Mouse (Mus musculus) gastrocnemius, postnatal 14 days (tissue): ENCODE data around the gene Epn1. TPM values are rescaled to one million over a fixed set of nuclear protein-coding genes. Genes with fewer than 3 reads are reported as not detected.

ENCODE experiments used
- microRNA-seq, 2 experiments: library from miRNA; unstranded; fragments of <30 nt; microRNA quantifications; one replicate each; pipeline ENCODE4 v1.2.0; 2021
- total RNA-seq, 2 experiments: library from RNA; stranded (reverse); gene quantifications; 2 replicates each; pipeline ENCODE4 v1.2.3; 2021

The Epn1 gene
- total RNA-seq, 2 experiments from 2014 or later, result 100 to 107 TPM

Small RNA genes lying within 50 kb of the gene (microRNA-seq; reads per million reads assigned to microRNA genes)
- 0 reads per million in 2 experiments for gene Gm26217

Other genes starting within 250 kb of the Epn1 start
- gene Shisa7, start 235.5 kb upstream of the Epn1 start, total RNA-seq, result not detected
- gene Isoc2b, start 210.0 kb upstream of the Epn1 start, total RNA-seq, result 1 to 10 TPM; 2.4 TPM
- 10 to 100 TPM; 15.8 to 16.7 TPM for gene Isoc2a, start 203.1 kb upstream of the Epn1 start, total RNA-seq
- not detected for gene Gm36210, start 173.7 kb upstream of the Epn1 start, total RNA-seq
- gene Zfp628, start 165.0 kb upstream of the Epn1 start, total RNA-seq, result 1 to 10 TPM; 7.9 to 8.4 TPM
- gene Nat14, start 158.2 kb upstream of the Epn1 start, total RNA-seq, result 1 to 10 TPM; 2.4 to 3.3 TPM
- 10 to 100 TPM; 28.5 to 33.4 TPM for gene Ssc5d, start 154.4 kb upstream of the Epn1 start, total RNA-seq
- gene Sbk2, start 115.8 kb upstream of the Epn1 start, total RNA-seq, result 10 to 100 TPM; 39.9 to 51.4 TPM
- 1 to 10 TPM in 1 of 2 experiments, under 1 TPM in 1; 0.33 to 1.0 TPM for gene Sbk3, start 109.1 kb upstream of the Epn1 start, total RNA-seq
- gene Zfp579, start 84.1 kb upstream of the Epn1 start, total RNA-seq, result 10 to 100 TPM in 1 of 2 experiments, 1 to 10 TPM in 1; 9.0 to 10.5 TPM
- gene Zfp524, start 65.8 kb upstream of the Epn1 start, total RNA-seq, result 1 to 10 TPM; 5.8 to 6.0 TPM
- 10 to 100 TPM; 16.3 to 16.5 TPM for gene Fiz1, start 65.5 kb upstream of the Epn1 start, total RNA-seq
- gene Gm44973, start 64.7 kb upstream of the Epn1 start, total RNA-seq, result not detected
- gene Zfp865, start 59.9 kb upstream of the Epn1 start, total RNA-seq, result 10 to 100 TPM; 12.6 to 13.4 TPM
- gene Ccdc106, start 59.7 kb upstream of the Epn1 start, total RNA-seq, result under 1 TPM; 0.31 to 0.33 TPM
- not detected for gene 4632433K11Rik, start 46.1 kb upstream of the Epn1 start, total RNA-seq
- 1 to 10 TPM; 4.3 to 5.0 TPM for gene Zfp784, start 41.8 kb upstream of the Epn1 start, total RNA-seq
- gene Zfp580, start 28.7 kb upstream of the Epn1 start, total RNA-seq, result 1 to 10 TPM; 5.6 to 6.6 TPM
- 10 to 100 TPM; 52.0 to 62.2 TPM for gene U2af2, start 18.1 kb upstream of the Epn1 start, total RNA-seq
- gene Rfpl4, start 36.7 kb downstream of the Epn1 start, total RNA-seq, result not detected
- gene Rasl2-9, start 45.7 kb downstream of the Epn1 start, total RNA-seq, result 1 to 10 TPM; 1.4 to 1.7 TPM
- not detected for gene Vmn1r55, start 69.4 kb downstream of the Epn1 start, total RNA-seq
- gene Vmn1r56, start 116.5 kb downstream of the Epn1 start, total RNA-seq, result not detected
- gene Vmn1r57, start 138.3 kb downstream of the Epn1 start, total RNA-seq, result not detected